Mouse (Mus musculus) kidney, embryonic 16.5 days (tissue): Measurements from ENCODE around the gene Pcnp. TPM values are rescaled to one million over a fixed set of nuclear protein-coding genes. Genes with fewer than 3 reads are reported as not detected.
"Not testable (repeated sequence)": the region's sequence is repeated elsewhere in the genome, so short reads cannot be mapped to it uniquely, and the experiment has no call there.

Experiments used
- ATAC-seq: fragments of 200-750 bp; cut with Nextera tagmentation; 2 replicates; pipeline ENCODE4 v1.8.0; 2017; ENCODE audit warnings: moderate TSS enrichment; ENCODE audit not compliant: low FRiP score, low TSS enrichment
- H3K27ac ChIP-seq: fragments of 300-500 bp; sonication (generic); 2 replicates; pipeline ENCODE4 v1.5.1; 2014; ENCODE audit warnings: low read length
- H3K27me3 ChIP-seq: fragments of 300-500 bp; sonication (generic); 2 replicates; pipeline ENCODE4 v1.6.1; 2014; ENCODE audit warnings: low read length, control low read depth, mixed read lengths; ENCODE audit not compliant: insufficient read depth
- H3K36me3 ChIP-seq: fragments of 300-500 bp; sonication (generic); 2 replicates; pipeline ENCODE4 v1.6.1; 2014; ENCODE audit warnings: low read length, control low read depth, mixed read lengths; ENCODE audit not compliant: insufficient read depth
- H3K4me1 ChIP-seq: fragments of 300-500 bp; sonication (generic); 2 replicates; pipeline ENCODE4 v1.6.1; 2014; ENCODE audit warnings: low read length, control low read depth, mixed read lengths; ENCODE audit not compliant: insufficient read depth
- H3K4me2 ChIP-seq: fragments of 300-500 bp; sonication (generic); replicated peaks from 2 replicates; pipeline ENCODE4 v1.6.1; 2014; ENCODE audit warnings: low read depth, low read length
- H3K4me3 ChIP-seq: fragments of 300-500 bp; sonication (generic); 2 replicates; pipeline ENCODE4 v1.5.1; 2014; ENCODE audit warnings: mild to moderate bottlenecking, low read length
- H3K9ac ChIP-seq: fragments of 300-500 bp; sonication (generic); replicated peaks from 2 replicates; pipeline ENCODE4 v1.6.1; 2014; ENCODE audit warnings: low read length
- H3K9me3 ChIP-seq: fragments of 300-500 bp; sonication (generic); 2 replicates; pipeline ENCODE4 v1.6.1; 2016; ENCODE audit warnings: low read length, control low read depth
- WGBS: fragments of 180-500 bp; shearing (Covaris S2); extraction: QIAGEN DNeasy Blood & Tissue Kit; methylation state at CpG from one replicate; pipeline ENCODE4 v1.1.7; 2014; 5-methylcytosine and 5-hydroxymethylcytosine counted together
- polyA plus RNA-seq: library from polyadenylated mRNA; unstranded; fragments of >200 nt; fragmentation: Nextera tagmentation; extraction: Ambion mirVana; gene quantifications from 2 replicates; pipeline ENCODE4 v1.2.1, GENCODE M21; 2015

Pcnp gene
- polyA plus RNA-seq, 1 experiment from 2014 or later = 210 TPM

- H3K36me3 ChIP-seq = no peaks in the 10 kb centered on the region
- no peak overlapping the region for H3K9ac ChIP-seq
- H3K4me1 ChIP-seq = no peaks in the 10 kb centered on the region
- no peak overlapping the region for H3K4me3 ChIP-seq
- ATAC-seq = no peak
- no peaks in the 10 kb centered on the region for H3K9me3 ChIP-seq
- H3K27ac ChIP-seq = no peak overlapping the region
- no peak overlapping the region for H3K4me2 ChIP-seq
- no peaks in the 10 kb centered on the region for H3K27me3 ChIP-seq
- WGBS = 51% methylated on average over 8 of the region's 8 CpGs
Measured at GRCm38 (mm10) chr16:56066113-56066512, 36.6 kb upstream of the Pcnp start.

DNA sequence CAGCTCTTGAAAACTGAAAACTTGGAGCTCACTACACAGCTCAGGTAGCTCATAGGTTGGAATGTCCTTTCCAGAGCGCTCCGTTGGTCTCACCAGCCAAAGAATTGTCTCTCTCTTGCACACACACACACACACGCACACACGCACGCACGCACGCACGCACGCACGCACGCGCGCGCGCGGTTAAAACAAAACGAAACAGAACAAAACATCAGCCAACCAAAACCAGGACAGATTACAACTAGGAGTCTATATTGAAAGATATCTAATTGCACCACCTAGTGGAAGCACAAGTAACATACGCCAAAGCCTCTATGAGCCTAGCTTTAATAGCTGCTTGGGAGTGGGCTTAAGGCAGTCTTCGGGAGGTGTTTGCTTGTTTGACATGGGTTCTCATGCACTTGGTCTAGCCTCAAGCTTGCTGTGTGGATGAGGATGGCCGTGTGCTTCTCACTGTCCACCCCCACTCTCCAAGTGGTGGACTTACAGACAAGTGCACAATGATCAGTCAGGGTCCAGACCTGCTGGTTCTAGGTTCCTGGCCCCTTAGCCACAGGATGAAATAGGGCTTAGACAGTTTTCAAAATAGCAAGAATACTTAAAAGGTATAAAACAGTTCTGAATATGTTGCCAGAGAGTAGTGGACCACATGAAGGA is 34.9 kb upstream of the Pcnp start:
- no peaks in the 10 kb centered on the region for H3K36me3 ChIP-seq
- ATAC-seq = peak; percentile 97
- H3K9ac ChIP-seq = peak overlapping the region; percentile 57
- H3K4me1 ChIP-seq = no peaks in the 10 kb centered on the region
- no peak overlapping the region for H3K27ac ChIP-seq
- H3K9me3 ChIP-seq = no peaks in the 10 kb centered on the region
- peak overlapping the region; percentile 42 for H3K4me3 ChIP-seq
- H3K27me3 ChIP-seq = no peaks in the 10 kb centered on the region
- WGBS = 2% methylated on average over 20 of the region's 20 CpGs
- peak overlapping the region; percentile 55 for H3K4me2 ChIP-seq

- H3K4me1 ChIP-seq = no peaks in the 10 kb centered on the region
- WGBS = 58% methylated on average over 11 of the region's 11 CpGs
- no peak overlapping the region for H3K27ac ChIP-seq
- no peaks in the 10 kb centered on the region for H3K27me3 ChIP-seq
- no peak for ATAC-seq
- no peaks in the 10 kb centered on the region for H3K36me3 ChIP-seq
- H3K4me3 ChIP-seq = no peak overlapping the region
- no peak overlapping the region for H3K4me2 ChIP-seq
- no peaks in the 10 kb centered on the region for H3K9me3 ChIP-seq
- no peak overlapping the region for H3K9ac ChIP-seq
Measured at GRCm38 (mm10) chr16:56062981-56063380, 33.4 kb upstream of the Pcnp start.

- Histone ChIP-seq H3K4me2 (no peak overlapping the region), H3K27me3 (no peaks in the 10 kb centered on the region), H3K36me3 (no peaks in the 10 kb centered on the region), H3K9me3 (no peaks in the 10 kb centered on the region), H3K27ac (no peak overlapping the region), H3K4me3 (no peak overlapping the region), H3K9ac (no peak overlapping the region), H3K4me1 (no peaks in the 10 kb centered on the region)
- 80% methylated on average over 7 of the region's 7 CpGs for WGBS
- ATAC-seq = no peak
Measured at GRCm38 (mm10) chr16:56061995-56062594, 32.6 kb upstream of the Pcnp start.

DNA sequence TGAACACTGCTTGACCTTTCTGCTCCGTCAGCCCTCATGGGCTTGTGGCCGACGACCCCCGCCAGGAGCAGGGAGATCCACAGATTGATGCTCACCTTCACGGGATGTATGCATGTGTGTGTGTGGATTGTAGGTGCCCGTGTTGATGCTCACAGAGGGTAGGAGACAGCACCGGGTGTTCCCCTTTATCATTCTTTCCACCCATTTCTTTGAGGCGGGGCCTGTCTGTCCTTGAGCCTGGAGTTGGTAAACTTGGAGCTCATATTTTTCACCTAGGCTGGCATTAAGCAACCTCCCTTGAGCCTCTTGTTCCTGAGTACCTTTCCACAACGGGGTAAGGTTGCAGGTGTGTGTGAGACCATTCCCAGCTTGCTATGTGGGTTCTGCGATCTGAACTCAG is 28.6 kb upstream of the Pcnp start:
- 80% methylated on average over 10 of the region's 10 CpGs for WGBS
- Histone ChIP-seq H3K4me1 (no peaks in the 10 kb centered on the region), H3K4me2 (no peak overlapping the region), H3K9me3 (no peaks in the 10 kb centered on the region), H3K36me3 (no peaks in the 10 kb centered on the region), H3K27me3 (no peaks in the 10 kb centered on the region), H3K9ac (no peak overlapping the region), H3K4me3 (no peak overlapping the region), H3K27ac (no peak overlapping the region)
- no peak for ATAC-seq

- ATAC-seq = no peak
- Histone ChIP-seq H3K27me3 (no peaks in the 10 kb centered on the region), H3K4me1 (no peaks in the 10 kb centered on the region), H3K27ac (no peak overlapping the region), H3K4me2 (no peak overlapping the region), H3K9me3 (no peaks in the 10 kb centered on the region), H3K36me3 (no peaks in the 10 kb centered on the region), H3K9ac (no peak overlapping the region), H3K4me3 (no peak overlapping the region)
- 79% methylated on average over 7 of the region's 7 CpGs for WGBS
Measured at GRCm38 (mm10) chr16:56056944-56057590, 27.5 kb upstream of the Pcnp start.

GRCm38 (mm10) chr16:56055911-56056310 is 26.4 kb upstream of the Pcnp start:
- WGBS = 81% methylated on average over 3 of the region's 3 CpGs

DNA sequence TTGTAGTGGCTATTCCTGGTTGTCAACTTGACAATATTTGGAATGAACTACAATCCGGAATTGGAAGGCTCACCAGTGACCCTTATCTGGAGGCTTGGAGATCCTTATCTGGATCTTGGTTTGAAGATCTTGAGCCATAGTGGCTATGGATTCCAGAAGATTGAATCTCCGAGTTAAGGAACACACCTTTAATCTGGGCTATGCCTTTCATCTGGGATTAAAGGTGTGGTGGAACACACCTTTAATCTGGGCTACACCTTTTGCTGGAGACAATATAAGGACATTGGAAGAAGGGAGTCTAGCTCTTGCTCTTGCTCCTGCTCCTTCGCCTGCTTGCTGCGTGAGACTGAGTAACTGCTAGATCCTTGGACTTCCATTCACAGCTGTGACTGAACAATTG is 18.5 kb upstream of the Pcnp start, which contains the start of gene Senp7:
Gene Senp7 (plus strand): TSS at position 301 of the 400 bp plus-strand sequence.
- not testable (repeated sequence) for H3K27ac ChIP-seq, H3K4me3 ChIP-seq, H3K4me2 ChIP-seq, ATAC-seq, H3K27me3 ChIP-seq, H3K9me3 ChIP-seq, H3K9ac ChIP-seq, H3K36me3 ChIP-seq, H3K4me1 ChIP-seq
- WGBS = no CpG with 5 or more reads among the region's 4 CpGs

More at GRCm38 (mm10) chr16:56055911-56056310, 26.4 kb upstream of the Pcnp start:
- H3K36me3 ChIP-seq = no peaks in the 10 kb centered on the region
- H3K4me3 ChIP-seq = no peak overlapping the region
- ATAC-seq = no peak
- H3K4me2 ChIP-seq = no peak overlapping the region
- no peak overlapping the region for H3K9ac ChIP-seq
- no peaks in the 10 kb centered on the region for H3K4me1 ChIP-seq
- H3K27me3 ChIP-seq = no peaks in the 10 kb centered on the region
- H3K27ac ChIP-seq = no peak overlapping the region
- no peaks in the 10 kb centered on the region for H3K9me3 ChIP-seq

- Histone ChIP-seq H3K4me2 (peak overlapping the region; percentile 64), H3K27me3 (no peaks in the 10 kb centered on the region), H3K27ac (peak overlapping the region; percentile 93), H3K9ac (peak overlapping the region; percentile 98), H3K4me3 (peak overlapping the region; percentile 98), H3K4me1 (peaks cover 10% of the 10 kb centered on the region), H3K9me3 (no peaks in the 10 kb centered on the region), H3K36me3 (peaks cover 14% of the 10 kb centered on the region)
- 30% methylated on average over 8 of the region's 8 CpGs for WGBS
- ATAC-seq = peak; percentile 22
Measured at GRCm38 (mm10) chr16:56038090-56038489, 8.6 kb upstream of the Pcnp start.
